Mouse (Mus musculus): ENCODE measurements around the gene Stk40. TPM values are rescaled to one million over a fixed set of nuclear protein-coding genes. Genes with fewer than 3 reads are reported as not detected.
A peak's percentile ranks its signal among the peaks of the same experiment; 100 is the strongest.

Gene Stk40
- polyA plus RNA-seq, 1 experiment from 2014 or later = 35.7 TPM

DNA sequence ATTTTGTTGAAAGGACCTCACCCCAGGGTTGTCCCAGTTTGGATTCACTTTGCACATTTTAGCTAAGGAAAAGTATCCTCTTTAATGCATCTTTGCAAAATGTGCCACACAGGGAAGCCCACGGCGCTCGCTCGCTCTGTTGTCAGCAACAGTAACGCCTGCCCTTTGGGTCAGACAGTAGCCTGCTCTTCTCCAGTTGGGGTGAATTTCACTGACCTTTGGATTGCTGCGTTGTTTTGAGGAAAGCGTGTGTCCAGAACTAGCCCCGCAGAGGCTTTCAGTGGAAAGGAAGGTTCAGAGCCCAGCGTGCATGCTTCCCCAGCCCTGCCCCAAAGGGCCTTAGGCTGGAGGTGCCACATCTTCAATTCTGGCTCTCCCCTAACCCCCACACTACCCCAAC lies 11.7 kb downstream of the Stk40 start:
- H3K4me1 ChIP-seq (replicated peaks) = peaks cover 27% of the 10 kb centered on the region
- no peaks in the 10 kb centered on the region for H3K27me3 ChIP-seq
- no peak overlapping the region for H3K27ac ChIP-seq
- no peaks in the 10 kb centered on the region for H3K9me3 ChIP-seq
- no peak overlapping the region for H3K4me2 ChIP-seq (replicated peaks)
- WGBS = 92% methylated on average over 9 of the region's 9 CpGs
- no peak overlapping the region for H3K4me3 ChIP-seq (replicated peaks)
- 0 out of 2 replicates have a peak overlapping the region, but pooled peaks have one; percentile 5 for H3K9ac ChIP-seq (replicated peaks)
- H3K36me3 ChIP-seq = peaks cover 12% of the 10 kb centered on the region
- ATAC-seq = no peak

DNA sequence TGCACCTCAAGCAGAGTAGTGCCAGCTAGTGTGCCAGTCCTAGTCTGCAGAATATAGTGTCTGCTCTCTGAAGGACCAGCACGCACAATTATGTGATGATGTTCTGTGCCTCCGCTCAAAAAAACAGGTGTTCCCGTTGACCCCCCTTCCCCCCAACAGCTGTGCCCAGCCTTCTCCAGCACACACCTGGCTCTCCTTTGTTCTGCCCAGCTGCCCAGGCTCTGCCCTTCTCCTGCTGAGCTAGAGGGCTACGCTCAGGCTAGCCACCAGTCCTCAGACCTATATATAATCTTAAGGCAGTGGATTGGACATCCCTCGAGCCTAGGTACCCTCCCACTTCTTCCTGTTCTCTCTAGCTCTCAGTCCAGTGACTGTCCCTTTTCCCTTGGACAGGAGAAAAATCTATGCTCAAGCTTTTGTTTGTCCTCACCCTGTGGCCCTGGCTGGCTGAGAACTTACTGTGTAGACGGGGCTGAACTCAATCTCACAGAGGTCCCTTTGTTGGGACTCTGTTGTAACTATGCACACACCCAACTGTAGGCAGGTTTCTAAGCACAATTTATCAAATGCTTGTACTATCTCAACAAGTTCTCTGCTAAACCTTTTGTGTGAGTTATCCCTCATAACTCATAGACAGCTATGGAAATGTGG lies 12.2 kb downstream of the Stk40 start:
- no peak overlapping the region for H3K4me3 ChIP-seq (replicated peaks)
- no peak for ATAC-seq
- no peaks in the 10 kb centered on the region for H3K27me3 ChIP-seq
- no peak overlapping the region for H3K4me2 ChIP-seq (replicated peaks)
- H3K9me3 ChIP-seq = peaks cover under 1% of the 10 kb centered on the region; the same call in 1 of the 2 replicates
- WGBS = 75% methylated on average over 6 of the region's 6 CpGs
- peaks cover 17% of the 10 kb centered on the region for H3K36me3 ChIP-seq
- 0 out of 2 replicates have a peak overlapping the region, but pooled peaks have one; percentile 5 for H3K9ac ChIP-seq (replicated peaks)
- no peak overlapping the region for H3K27ac ChIP-seq
- peaks cover 21% of the 10 kb centered on the region for H3K4me1 ChIP-seq (replicated peaks)

DNA sequence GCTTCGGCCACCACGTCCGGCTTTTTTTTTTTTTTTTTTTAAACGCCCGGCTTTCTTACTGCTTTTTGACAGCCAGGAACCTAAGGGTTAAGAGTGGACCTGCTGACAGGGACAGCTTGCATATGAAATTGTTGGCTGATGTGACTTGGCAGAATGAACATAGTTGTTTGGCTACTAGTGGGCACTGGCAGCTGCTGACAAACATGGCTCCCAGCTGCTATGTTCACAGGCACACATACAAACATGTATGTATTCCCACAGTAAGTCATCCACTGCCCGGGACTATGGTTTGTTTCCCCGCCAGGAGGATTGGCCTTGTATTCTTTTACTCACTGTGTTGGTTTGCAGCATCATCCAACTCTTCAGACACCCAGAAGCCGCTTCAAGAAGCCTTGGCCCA lies 13.4 kb downstream of the Stk40 start:
- no peak overlapping the region for H3K9ac ChIP-seq (replicated peaks)
- H3K4me1 ChIP-seq (replicated peaks) = peaks cover 14% of the 10 kb centered on the region
- H3K4me2 ChIP-seq (replicated peaks) = no peak overlapping the region
- no peak overlapping the region for H3K4me3 ChIP-seq (replicated peaks)
- H3K36me3 ChIP-seq = peaks cover 26% of the 10 kb centered on the region
- no peak for ATAC-seq
- peaks cover 9% of the 10 kb centered on the region for H3K9me3 ChIP-seq
- no peak overlapping the region for H3K27ac ChIP-seq
- H3K27me3 ChIP-seq = no peaks in the 10 kb centered on the region
- WGBS = 87% methylated on average over 8 of the region's 8 CpGs

DNA sequence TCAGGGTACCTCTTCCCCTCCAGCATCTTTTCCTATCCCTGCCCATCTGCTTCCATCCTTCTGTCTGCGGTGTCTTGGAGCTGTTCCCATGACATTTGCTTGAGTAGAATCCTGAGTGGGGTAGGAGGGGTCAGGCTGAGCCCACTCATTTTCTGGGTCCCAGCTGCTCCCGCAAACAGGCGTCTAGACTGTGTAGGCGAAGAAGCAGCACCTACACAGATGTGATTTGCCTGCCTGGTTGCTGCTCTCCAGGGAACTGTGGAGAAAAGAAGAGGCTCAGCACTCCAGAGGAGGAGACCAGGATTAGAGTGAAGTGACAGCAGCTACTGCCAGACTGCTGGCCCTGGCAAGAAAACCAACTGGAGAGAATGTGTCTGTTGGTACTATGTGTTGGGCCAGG lies 14.9 kb downstream of the Stk40 start:
- no peak overlapping the region for H3K4me2 ChIP-seq (replicated peaks)
- H3K36me3 ChIP-seq = peaks cover 26% of the 10 kb centered on the region
- no peak overlapping the region for H3K27ac ChIP-seq
- H3K4me3 ChIP-seq (replicated peaks) = no peak overlapping the region
- peaks cover 11% of the 10 kb centered on the region for H3K4me1 ChIP-seq (replicated peaks)
- no peaks in the 10 kb centered on the region for H3K27me3 ChIP-seq
- 66% methylated on average over 4 of the region's 4 CpGs for WGBS
- H3K9ac ChIP-seq (replicated peaks) = no peak overlapping the region
- ATAC-seq = no peak
- H3K9me3 ChIP-seq = peaks cover 9% of the 10 kb centered on the region

DNA sequence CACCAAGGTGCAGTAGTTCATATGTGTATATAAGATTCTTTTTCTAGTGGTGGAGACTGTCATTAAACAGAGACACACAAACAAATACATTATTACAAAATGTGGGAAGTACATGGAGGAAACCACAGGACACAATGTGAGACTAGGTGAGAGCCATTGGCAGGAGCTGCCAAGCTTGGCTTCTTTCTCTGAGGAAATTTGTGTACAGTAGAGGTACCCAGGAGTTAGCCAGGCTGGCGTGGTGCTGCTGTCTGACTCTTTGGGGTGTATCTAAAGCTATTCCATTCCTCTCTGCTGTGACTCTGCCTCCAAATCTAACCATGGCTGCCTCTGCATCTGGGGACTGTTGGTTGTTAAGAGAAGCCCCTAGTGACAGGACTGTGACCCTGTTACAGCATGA lies 15.3 kb downstream of the Stk40 start:
- ATAC-seq = no peak
- Histone ChIP-seq H3K9ac (replicated peaks) (no peak overlapping the region), H3K4me3 (replicated peaks) (no peak overlapping the region), H3K27me3 (no peaks in the 10 kb centered on the region), H3K27ac (no peak overlapping the region), H3K36me3 (peaks cover 30% of the 10 kb centered on the region), H3K4me2 (replicated peaks) (no peak overlapping the region), H3K9me3 (peaks cover 9% of the 10 kb centered on the region), H3K4me1 (replicated peaks) (peaks cover 8% of the 10 kb centered on the region; the same call in 1 of the 2 replicates)
- WGBS = 78% methylated on average over 1 of the region's 1 CpGs

DNA sequence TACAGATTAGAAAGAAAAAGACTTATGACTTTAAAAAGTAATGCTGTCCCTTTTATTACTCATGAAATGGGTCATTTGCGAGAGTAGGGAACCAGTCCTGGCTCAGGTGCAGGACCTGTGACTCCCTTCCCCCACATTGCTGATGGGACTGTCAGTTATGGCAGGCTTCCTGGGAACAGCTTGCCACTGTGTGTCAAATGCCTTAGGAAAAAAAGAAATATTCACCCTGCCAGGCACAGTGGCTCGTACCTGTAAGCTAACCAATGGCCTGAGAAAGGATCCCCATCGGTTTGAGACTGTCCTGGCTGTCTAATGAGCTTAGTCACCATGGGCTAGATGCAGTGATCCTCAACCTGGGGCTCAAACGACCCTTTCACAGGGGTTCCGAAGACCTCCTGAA lies 16.3 kb downstream of the Stk40 start:
- Histone ChIP-seq H3K4me3 (replicated peaks) (no peak overlapping the region), H3K27ac (no peak overlapping the region), H3K4me1 (replicated peaks) (peaks cover 6% of the 10 kb centered on the region; the same call in 1 of the 2 replicates), H3K36me3 (peaks cover 40% of the 10 kb centered on the region), H3K4me2 (replicated peaks) (no peak overlapping the region), H3K27me3 (no peaks in the 10 kb centered on the region), H3K9ac (replicated peaks) (no peak overlapping the region), H3K9me3 (peaks cover 9% of the 10 kb centered on the region)
- ATAC-seq = no peak
- whole genome bisulfite sequencing = 93% methylated on average over 5 of the region's 5 CpGs

DNA sequence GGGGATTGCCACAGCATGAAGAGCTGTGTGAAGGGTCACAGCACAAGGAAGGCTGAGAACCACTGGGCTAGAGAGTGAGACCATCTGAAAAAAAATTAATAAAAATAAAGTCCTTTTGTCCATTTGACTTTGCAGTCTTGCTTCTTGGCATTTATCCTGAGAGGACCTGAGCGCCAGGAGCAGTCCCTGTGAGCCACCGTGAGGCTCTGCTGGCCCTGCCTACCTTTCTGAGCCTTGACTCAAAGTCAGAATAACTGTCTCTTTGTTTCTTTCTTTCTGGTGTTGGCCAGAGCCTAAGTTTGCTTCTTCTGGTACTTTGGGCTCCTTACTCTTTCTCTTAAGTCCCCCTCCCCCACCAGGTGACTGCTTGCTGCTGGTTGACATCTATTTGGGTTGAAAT lies 16.7 kb downstream of the Stk40 start:
- H3K27me3 ChIP-seq = no peaks in the 10 kb centered on the region
- peaks cover 45% of the 10 kb centered on the region for H3K36me3 ChIP-seq
- WGBS = 100% methylated on average over 2 of the region's 2 CpGs
- H3K4me2 ChIP-seq (replicated peaks) = no peak overlapping the region
- no peak overlapping the region for H3K27ac ChIP-seq
- peaks cover 6% of the 10 kb centered on the region; the same call in 1 of the 2 replicates for H3K4me1 ChIP-seq (replicated peaks)
- no peak overlapping the region for H3K9ac ChIP-seq (replicated peaks)
- no peak overlapping the region for H3K4me3 ChIP-seq (replicated peaks)
- ATAC-seq = no peak
- H3K9me3 ChIP-seq = peaks cover 9% of the 10 kb centered on the region

DNA sequence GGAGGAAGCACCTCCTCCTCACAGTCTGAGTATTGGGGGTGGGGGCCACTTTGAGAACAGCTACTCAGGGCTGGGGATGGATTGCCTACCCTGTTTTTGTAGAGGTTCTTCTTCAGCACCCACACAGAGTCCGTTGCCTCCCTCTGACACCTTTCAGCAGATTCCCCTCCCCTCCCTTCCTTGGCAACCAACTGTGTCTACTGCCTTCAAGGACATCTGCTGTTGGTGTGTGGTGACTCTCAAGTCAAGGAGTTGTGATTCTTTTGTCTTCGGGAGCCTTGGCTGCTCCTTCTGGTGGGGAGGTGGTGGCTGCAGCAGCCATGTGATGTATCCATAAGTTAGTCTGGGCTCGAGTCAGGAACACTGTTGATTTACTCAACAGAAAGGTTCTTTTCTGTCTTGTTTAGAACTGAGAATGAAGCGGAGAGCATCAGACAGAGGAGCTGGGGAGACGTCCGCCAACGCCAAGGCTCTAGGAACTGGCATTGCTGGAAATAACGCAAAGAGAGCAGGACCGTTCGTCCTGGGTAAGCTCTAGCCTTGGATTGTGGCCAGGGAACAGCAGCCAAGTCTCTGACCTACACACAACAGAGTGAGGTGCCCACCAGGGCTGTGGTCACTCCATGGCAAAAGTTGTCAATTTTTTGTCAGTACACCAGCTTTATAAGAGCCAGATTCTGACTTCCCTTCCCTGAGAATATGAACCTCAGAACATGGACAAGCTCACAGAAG lies 19.7 kb downstream of the Stk40 start:
- H3K4me1 ChIP-seq (replicated peaks) = no peaks in the 10 kb centered on the region; the same call in 1 of the 2 replicates
- H3K27ac ChIP-seq = no peak overlapping the region
- 87% methylated on average over 10 of the region's 10 CpGs for WGBS
- ATAC-seq = no peak
- no peak overlapping the region for H3K4me3 ChIP-seq (replicated peaks)
- no peak overlapping the region for H3K4me2 ChIP-seq (replicated peaks)
- peaks cover 70% of the 10 kb centered on the region for H3K36me3 ChIP-seq
- H3K27me3 ChIP-seq = no peaks in the 10 kb centered on the region
- no peak overlapping the region for H3K9ac ChIP-seq (replicated peaks)
- peaks cover 9% of the 10 kb centered on the region for H3K9me3 ChIP-seq

DNA sequence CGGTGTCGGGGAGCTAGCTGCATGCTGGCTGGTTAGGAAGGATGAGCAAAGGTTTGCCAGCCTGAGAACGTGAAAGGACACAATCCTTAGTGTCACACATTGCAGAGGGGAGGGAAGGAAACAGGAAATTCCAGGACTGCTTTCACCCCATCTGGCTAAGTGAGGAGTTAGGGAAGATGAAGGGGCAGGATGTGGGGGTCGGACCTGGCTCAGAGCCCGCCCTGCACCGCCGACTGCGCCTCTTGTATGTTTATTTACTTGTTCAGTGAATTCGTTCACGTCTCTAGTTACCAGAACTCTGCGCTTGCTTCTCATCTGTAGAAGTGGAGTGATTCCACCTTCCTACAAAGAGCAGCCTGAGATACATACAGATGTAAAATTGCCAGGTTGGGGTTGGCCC lies 26.7 kb downstream of the Stk40 start:
- H3K9ac ChIP-seq (replicated peaks) = no peak overlapping the region; the same call in 1 of the 2 replicates
- no peak overlapping the region for H3K4me2 ChIP-seq (replicated peaks)
- H3K4me3 ChIP-seq (replicated peaks) = no peak overlapping the region
- H3K27ac ChIP-seq = no peak overlapping the region
- peaks cover 14% of the 10 kb centered on the region for H3K4me1 ChIP-seq (replicated peaks)
- WGBS = 92% methylated on average over 11 of the region's 11 CpGs
- H3K9me3 ChIP-seq = no peaks in the 10 kb centered on the region
- no peak for ATAC-seq
- peaks cover 83% of the 10 kb centered on the region for H3K36me3 ChIP-seq
- no peaks in the 10 kb centered on the region for H3K27me3 ChIP-seq

DNA sequence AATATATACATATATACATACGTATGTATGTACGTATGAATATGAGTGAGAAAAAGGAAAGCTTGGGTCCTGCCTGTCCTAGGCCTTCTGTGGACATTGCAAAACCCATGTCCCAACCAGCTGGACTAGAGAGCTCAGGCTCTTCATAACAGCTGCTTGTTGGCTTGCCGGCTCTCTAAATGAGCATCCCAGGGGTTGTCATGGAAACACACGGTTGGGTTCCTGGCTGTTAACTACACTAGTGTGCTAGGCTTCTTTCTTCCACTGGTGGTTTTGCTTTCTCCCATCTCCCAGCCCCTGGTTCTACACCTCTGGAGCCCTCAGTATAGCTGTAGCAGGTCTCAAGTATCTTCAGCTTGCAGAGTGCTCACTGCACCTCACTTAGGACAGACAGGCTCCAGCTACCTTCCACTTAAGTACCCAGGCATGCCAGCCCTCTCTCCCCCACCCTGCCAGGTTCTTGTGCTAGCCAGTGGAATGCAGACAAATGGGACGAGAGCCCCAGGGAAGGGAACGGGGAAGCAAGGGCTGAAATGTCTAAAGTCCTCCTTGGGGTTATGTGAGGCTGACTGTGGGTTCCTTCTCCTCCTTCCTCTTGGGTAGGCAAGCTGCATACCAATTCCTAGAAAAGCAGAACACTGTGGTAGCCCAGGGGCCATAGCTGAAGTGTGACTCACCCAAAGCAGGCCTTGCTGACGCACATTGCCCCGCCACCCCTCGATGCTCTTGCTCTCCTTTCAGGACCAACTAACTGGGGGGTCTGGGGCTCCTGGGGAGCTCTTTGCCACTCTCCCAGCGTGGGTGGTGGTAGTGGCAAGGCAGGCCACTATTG lies 27.7 kb downstream of the Stk40 start:
- Histone ChIP-seq H3K4me1 (replicated peaks) (peaks cover 14% of the 10 kb centered on the region), H3K27ac (no peak overlapping the region), H3K9me3 (no peaks in the 10 kb centered on the region), H3K27me3 (no peaks in the 10 kb centered on the region), H3K9ac (replicated peaks) (no peak overlapping the region), H3K4me3 (replicated peaks) (no peak overlapping the region), H3K4me2 (replicated peaks) (no peak overlapping the region), H3K36me3 (peaks cover 83% of the 10 kb centered on the region)
- ATAC-seq = peak; percentile 45; the same call in 1 of the 2 replicates
- WGBS = 62% methylated on average over 10 of the region's 10 CpGs

DNA sequence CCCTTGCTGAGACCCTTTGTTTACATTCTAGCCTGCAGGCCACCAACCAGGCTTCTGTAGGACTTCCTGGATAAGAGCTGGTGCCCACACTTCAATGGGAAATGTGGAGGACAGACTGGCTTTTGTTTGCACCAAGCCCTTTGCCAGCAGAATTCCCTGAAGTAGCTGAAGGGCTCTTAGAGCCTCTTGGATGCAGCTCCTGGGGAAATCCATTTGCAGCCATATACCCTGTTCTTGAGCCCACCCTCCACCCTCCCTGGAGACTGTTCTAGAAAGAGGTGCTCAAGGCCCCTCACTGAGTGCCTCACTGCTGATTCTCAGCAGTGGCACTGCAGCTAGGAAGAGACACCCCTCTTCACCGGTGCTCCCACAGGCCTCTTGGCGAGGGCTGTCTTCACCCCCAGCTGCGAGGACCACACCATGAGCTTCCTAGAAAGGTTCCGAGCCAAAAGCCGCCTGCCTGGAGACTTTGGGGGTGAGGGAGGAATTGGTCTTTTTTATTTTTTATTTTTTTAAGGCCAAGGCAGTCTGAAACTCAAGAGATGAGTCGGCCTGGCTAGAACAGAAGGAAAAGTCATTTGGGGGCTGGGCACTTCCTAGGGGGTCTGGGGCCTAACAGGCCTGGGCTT lies 29.0 kb downstream of the Stk40 start:
- no peak overlapping the region for H3K9ac ChIP-seq (replicated peaks)
- no peak overlapping the region for H3K27ac ChIP-seq
- peaks cover 84% of the 10 kb centered on the region for H3K36me3 ChIP-seq
- WGBS = 82% methylated on average over 6 of the region's 6 CpGs
- no peak for ATAC-seq
- no peak overlapping the region for H3K4me2 ChIP-seq (replicated peaks)
- peaks cover 14% of the 10 kb centered on the region for H3K4me1 ChIP-seq (replicated peaks)
- H3K4me3 ChIP-seq (replicated peaks) = no peak overlapping the region
- H3K27me3 ChIP-seq = no peaks in the 10 kb centered on the region
- H3K9me3 ChIP-seq = no peaks in the 10 kb centered on the region
